Comparison of ENCODE assay signal across 10 mouse cellular contexts in genomic region chr2:147085072-147085870, GRCm38 (mm10). TPM values are rescaled to one million over a fixed set of nuclear protein-coding genes. Genes with fewer than 3 reads are reported as not detected.
DNase-seq lines count a peak whose midpoint lies in the region; ATAC-seq and TF ChIP-seq lines count a peak whose summit lies in the region.
"Had no signal": no experiment of that assay in that cellular context is flagged by ENCODE, and none has a peak within 500 bp of the region (broad histone marks: within the 10 kb centered on the region; RNA-seq: fewer than 3 reads in every experiment).

Nkx2-4 (minus strand) TSS chr2:147085445.

- H3K27me3 ChIP-seq in kidney, embryonic 15.5 days, result peaks cover 79% of the 10 kb centered on the region
- peaks cover 67% of the 10 kb centered on the region for H3K27me3 ChIP-seq in liver, embryonic 12.5 days (replicated peaks)
- peaks cover 56% of the 10 kb centered on the region for H3K27me3 ChIP-seq in stomach, embryonic 16.5 days (ENCODE audit: control insufficient read depth, insufficient read depth, low read length)

- WGBS in kidney, embryonic 15.5 days, result under 1% methylated on average over 68 of the region's 82 CpGs
- WGBS in liver, embryonic 12.5 days (ENCODE audit: insufficient replicate concordance), result 2% methylated on average over 52 of the region's 82 CpGs
- under 1% methylated on average over 72 of the region's 82 CpGs for WGBS in stomach, embryonic 16.5 days

- no peaks in the 10 kb centered on the region for H3K36me3 ChIP-seq in kidney, embryonic 15.5 days
- H3K36me3 ChIP-seq in liver, embryonic 12.5 days, result no peaks in the 10 kb centered on the region
- no peaks in the 10 kb centered on the region for H3K36me3 ChIP-seq in stomach, embryonic 16.5 days (ENCODE audit: control insufficient read depth, insufficient read depth, low read length)

- no peaks in the 10 kb centered on the region for H3K9me3 ChIP-seq in kidney, embryonic 15.5 days (replicated peaks)
- H3K9me3 ChIP-seq in liver, embryonic 12.5 days (replicated peaks), result no peaks in the 10 kb centered on the region
- no peaks in the 10 kb centered on the region for H3K9me3 ChIP-seq in stomach, embryonic 16.5 days (replicated peaks; ENCODE audit: control insufficient read depth, low read length)

- TF ChIP-seq POLR2A in brain, embryonic 14.5 days (IDR thresholded peaks at IDR 0.05; ENCODE audit: borderline replicate concordance, extremely low read depth, insufficient read depth, insufficient read length, poor library complexity, severe bottlenecking), result no peak

- peaks cover 19% of the 10 kb centered on the region for H3K4me1 ChIP-seq in kidney, embryonic 15.5 days
- peaks cover 16% of the 10 kb centered on the region for H3K4me1 ChIP-seq in liver, embryonic 12.5 days
- peaks cover 11% of the 10 kb centered on the region for H3K4me1 ChIP-seq in stomach, embryonic 16.5 days (ENCODE audit: control insufficient read depth, insufficient read depth, low read length)

- H3K9ac ChIP-seq in kidney, embryonic 15.5 days, result no peak within 1 kb of the TSS
- H3K9ac ChIP-seq in liver, embryonic 12.5 days, result no peak within 1 kb of the TSS
- H3K9ac ChIP-seq in stomach, embryonic 16.5 days (ENCODE audit: low read length), result peak within 1 kb of the TSS; percentile 43; the same call in 1 of the 2 replicates

- no peak for DNase-seq in kidney, adult 18-20 months
- peak; percentile 48 for DNase-seq in brain, embryonic 14.5 days (ENCODE audit: low read depth)
- DNase-seq in heart, postnatal 4 days, result peak; percentile 6
- no peak for DNase-seq in right cerebral cortex, postnatal 36 days (ENCODE audit: low spot score in 2 of 2)
- DNase-seq in ovary, postnatal 10 days (ENCODE audit: low spot score), result no peak

- peak within 1 kb of the TSS; percentile 61 for H3K4me2 ChIP-seq in kidney, embryonic 15.5 days
- H3K4me2 ChIP-seq in liver, embryonic 12.5 days, result peak within 1 kb of the TSS; percentile 60
- H3K4me2 ChIP-seq in stomach, embryonic 16.5 days (ENCODE audit: low read depth, low read length), result peak within 1 kb of the TSS; percentile 59

- H3K4me3 ChIP-seq in kidney, embryonic 15.5 days (replicated peaks), result peak within 1 kb of the TSS; percentile 42
- H3K4me3 ChIP-seq in liver, embryonic 12.5 days, result peak within 1 kb of the TSS; percentile 47
- peak within 1 kb of the TSS; percentile 43 for H3K4me3 ChIP-seq in stomach, embryonic 16.5 days (replicated peaks; ENCODE audit: low read length)

- no peak within 1 kb of the TSS for H3K27ac ChIP-seq in kidney, embryonic 15.5 days
- H3K27ac ChIP-seq in liver, embryonic 12.5 days, result no peak within 1 kb of the TSS
- H3K27ac ChIP-seq in stomach, embryonic 16.5 days (ENCODE audit: low read length), result no peak within 1 kb of the TSS

- TF ChIP-seq CTCF in brain, embryonic 14.5 days (IDR thresholded peaks at IDR 0.05; ENCODE audit: borderline replicate concordance, extremely low read depth, insufficient read depth, insufficient read length), result no peak

- peak; percentile 61 for ATAC-seq in kidney, embryonic 15.5 days (replicated peaks; ENCODE audit: low FRiP score)
- no peak for ATAC-seq in liver, embryonic 12.5 days
- no peak for ATAC-seq in stomach, embryonic 16.5 days (ENCODE audit: insufficient read depth, low FRiP score)
- ATAC-seq: Patski had no signal

RNA-seq across cellular contexts. Expression of gene Nkx2-4, which starts in this region (rescaled TPM):
- polyA plus RNA-seq in kidney, embryonic 15.5 days (2015; fragmentation: Nextera tagmentation; extraction: Ambion mirVana), result not detected in 2 replicates
- 2.2 and 2.5 TPM in 2 replicates for polyA plus RNA-seq in brain, embryonic 14.5 days (2012; rRNA removed)
- not detected for total RNA-seq in heart, postnatal 4 days (2021)
- polyA plus RNA-seq in liver, embryonic 12.5 days (2016; fragmentation: Nextera tagmentation; extraction: Ambion mirVana), result not detected in 2 replicates
- not detected in 2 replicates for polyA plus RNA-seq in stomach, embryonic 16.5 days (2015; fragmentation: Nextera tagmentation; extraction: Ambion mirVana)
- total RNA-seq: hematopoietic stem cell, adult 5-6 weeks had no signal
- polyA plus RNA-seq: Patski had no signal

Comparison
In these comparisons a context has a peak if more than half of its experiments do, and no peak if none do; other contexts are left out.
1. Peak in ATAC-seq, H3K4me3 ChIP-seq and H3K4me2 ChIP-seq in kidney, embryonic 15.5 days; RNA of the gene not detected or under 1 TPM.
2. Peak in DNase-seq in heart, postnatal 4 days; RNA of the gene not detected or under 1 TPM.